Mouse (Mus musculus): Measurements from ENCODE around the gene Kras.

Kras gene

GRCm38 (mm10) chr6:145250185-145250791 is at the start of gene Kras:
TSS of gene Kras (minus strand) at chr6:145250239.
- peak; percentile 96 for DNase-seq (ENCODE audit: low spot score)

DNA sequence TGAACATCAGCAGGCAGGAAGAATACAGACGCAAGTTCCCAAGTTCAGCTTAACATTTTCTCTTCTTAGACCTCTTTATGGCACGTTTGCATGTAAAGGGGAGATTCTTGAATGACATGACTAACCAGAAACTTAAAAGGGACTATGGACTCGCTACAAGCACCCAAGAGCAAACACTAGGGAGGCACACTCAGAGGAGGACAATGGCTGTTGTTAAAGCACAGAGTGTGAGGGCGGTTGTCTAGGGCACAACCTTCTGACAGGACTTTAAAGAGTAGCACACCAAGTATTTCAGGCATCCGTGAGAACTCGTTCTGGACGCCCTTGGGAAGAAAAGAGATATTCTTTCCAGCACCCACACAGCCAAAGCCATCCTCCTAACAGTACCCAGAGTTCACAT is 47.6 kb upstream of the Kras start:
- DNase-seq (ENCODE audit: low spot score) = no peak

- DNase-seq (ENCODE audit: low spot score) = no peak
These were observed 46.9 kb upstream of the Kras start for GRCm38 (mm10) chr6:145296979-145297378.

DNA sequence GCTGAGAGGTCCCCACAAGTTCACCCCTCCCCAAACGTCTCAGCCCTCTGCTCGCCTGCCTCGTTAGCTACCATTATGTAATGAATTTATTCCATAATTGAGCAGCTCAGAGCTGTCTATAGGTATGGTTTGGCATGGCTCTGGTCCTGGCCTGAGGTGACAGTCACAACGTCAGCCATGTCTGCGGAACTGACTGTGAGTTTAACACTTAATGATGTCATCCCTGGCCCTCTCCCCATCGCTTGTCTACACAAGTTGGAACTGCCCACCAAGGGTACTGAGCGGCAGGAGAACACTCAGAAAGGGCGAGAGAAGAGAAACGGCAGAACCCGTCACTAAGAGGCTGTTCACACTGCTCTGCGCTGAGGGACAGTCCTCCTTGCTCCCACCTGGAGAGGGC is 45.1 kb upstream of the Kras start:
- DNase-seq (ENCODE audit: low spot score) = no peak

GRCm38 (mm10) chr6:145293156-145293555 is 43.1 kb upstream of the Kras start:
- no peak for DNase-seq (ENCODE audit: low spot score)

GRCm38 (mm10) chr6:145291383-145292289 is 41.6 kb upstream of the Kras start:
- no peak for DNase-seq (ENCODE audit: low spot score)

- DNase-seq (ENCODE audit: low spot score) = no peak
These were observed 35.6 kb upstream of the Kras start for GRCm38 (mm10) chr6:145285656-145286055.

- DNase-seq (ENCODE audit: low spot score) = no peak
These were observed 34.2 kb upstream of the Kras start for GRCm38 (mm10) chr6:145284286-145284685.

- DNase-seq (ENCODE audit: low spot score) = no peak
These were observed 27.2 kb upstream of the Kras start for GRCm38 (mm10) chr6:145277138-145277763.

GRCm38 (mm10) chr6:145276265-145276780 is 26.3 kb upstream of the Kras start:
- DNase-seq (ENCODE audit: low spot score) = peak; percentile 56

DNA sequence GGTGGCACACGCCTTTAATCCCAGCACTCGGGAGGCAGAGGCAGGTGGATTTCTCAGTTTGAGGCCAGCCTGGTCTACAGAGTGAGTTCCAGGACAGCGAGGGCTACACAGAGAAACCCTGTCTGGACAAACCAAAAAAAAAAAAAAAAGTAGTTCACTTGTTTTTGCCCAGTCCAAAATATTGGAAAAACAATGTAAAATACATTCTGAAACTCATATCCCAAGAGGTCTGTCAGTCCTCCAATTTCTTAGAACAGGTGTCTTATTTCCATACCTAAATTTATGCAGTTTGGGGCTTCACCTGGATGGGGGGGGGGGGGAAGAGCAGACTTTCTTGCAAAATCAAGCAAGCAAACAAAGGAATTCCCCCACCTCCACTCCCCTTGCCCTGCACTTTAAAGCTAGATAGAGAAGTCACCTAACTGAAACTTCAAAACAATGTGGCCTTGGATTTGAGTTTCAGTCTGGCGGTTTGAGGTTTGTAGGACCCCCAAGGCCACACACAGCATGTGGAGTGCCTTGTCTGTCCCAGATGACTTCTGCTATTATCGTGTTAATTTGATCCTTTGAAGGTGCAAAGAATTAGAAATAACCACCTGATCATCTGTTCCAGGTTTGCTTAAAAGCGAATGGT is 25.7 kb upstream of the Kras start:
- DNase-seq (ENCODE audit: low spot score) = no peak

DNA sequence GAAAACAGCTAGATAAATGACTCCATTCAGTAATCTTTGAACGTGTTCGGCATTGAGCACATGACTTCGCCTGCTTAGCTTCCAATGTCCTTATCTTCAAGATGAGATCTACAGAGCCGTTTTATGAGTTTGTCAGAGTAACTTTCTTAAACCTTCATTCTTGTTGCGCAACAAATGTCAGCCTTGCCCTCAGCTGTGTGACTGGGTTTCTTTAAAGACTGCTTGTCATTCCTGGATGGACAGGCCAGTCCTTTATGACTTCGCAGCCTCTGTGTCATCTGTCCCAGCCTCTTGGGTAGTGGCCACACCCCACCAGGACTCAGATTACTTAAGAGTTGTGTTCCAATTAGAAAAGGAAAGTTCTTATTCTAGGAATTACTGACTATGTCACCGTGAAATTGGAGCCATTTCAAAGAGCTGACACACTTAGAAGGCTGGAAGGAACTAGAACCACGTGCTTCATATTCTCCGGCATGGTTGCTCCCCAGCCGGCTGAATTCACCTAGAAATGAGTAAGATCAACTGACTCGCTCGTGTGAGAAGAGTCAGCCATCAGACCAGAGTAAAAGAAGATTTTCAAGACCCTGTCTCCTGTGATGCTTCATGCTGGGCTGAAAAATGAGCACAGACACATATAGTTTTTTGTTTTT is 24.1 kb upstream of the Kras start:
- no peak for DNase-seq (ENCODE audit: low spot score)

GRCm38 (mm10) chr6:145272142-145272937 is 22.3 kb upstream of the Kras start:
- no peak for DNase-seq (ENCODE audit: low spot score)

GRCm38 (mm10) chr6:145269313-145269845 is 19.3 kb upstream of the Kras start:
- no peak for DNase-seq (ENCODE audit: low spot score)

DNA sequence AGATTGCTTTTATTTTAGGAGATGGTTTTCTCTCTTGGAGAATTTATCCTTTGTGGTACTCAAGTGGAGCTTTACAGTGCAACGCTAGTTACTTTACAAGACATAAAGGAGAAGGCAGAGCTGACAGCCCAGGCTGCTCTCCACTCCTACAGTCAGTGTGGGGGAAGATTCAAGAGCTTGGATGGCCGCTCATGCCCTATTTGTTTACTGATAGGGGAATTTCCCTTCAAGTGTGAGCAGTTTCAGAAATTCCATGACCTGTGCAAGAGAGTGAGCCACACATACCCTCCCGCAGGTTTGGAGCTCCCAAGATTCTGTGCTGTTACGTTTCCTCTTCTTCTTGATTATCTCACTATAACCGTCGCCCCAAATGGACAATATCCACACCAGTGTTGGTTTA is 17.7 kb upstream of the Kras start:
- no peak for DNase-seq (ENCODE audit: low spot score)

GRCm38 (mm10) chr6:145262314-145262713 is 12.3 kb upstream of the Kras start:
- no peak for DNase-seq (ENCODE audit: low spot score)

DNA sequence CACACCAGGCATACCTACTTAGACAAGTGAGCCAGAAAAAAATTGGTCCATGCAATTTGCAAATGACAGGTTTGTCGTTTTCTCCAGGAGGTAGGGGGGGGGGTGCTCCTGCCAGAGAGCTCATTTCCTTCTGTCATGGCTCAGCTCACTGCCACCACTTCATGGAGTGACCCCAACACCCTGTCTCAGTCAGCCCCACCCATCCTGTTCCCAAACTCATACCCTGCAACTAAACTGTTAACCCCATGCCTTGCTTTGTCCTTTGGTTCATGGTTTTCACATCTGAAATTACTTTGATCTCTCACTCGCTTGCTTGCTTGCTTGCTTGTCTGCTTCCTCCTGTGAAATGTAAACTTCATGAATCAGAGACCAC is 6.6 kb upstream of the Kras start:
- no peak for DNase-seq (ENCODE audit: low spot score)

DNA sequence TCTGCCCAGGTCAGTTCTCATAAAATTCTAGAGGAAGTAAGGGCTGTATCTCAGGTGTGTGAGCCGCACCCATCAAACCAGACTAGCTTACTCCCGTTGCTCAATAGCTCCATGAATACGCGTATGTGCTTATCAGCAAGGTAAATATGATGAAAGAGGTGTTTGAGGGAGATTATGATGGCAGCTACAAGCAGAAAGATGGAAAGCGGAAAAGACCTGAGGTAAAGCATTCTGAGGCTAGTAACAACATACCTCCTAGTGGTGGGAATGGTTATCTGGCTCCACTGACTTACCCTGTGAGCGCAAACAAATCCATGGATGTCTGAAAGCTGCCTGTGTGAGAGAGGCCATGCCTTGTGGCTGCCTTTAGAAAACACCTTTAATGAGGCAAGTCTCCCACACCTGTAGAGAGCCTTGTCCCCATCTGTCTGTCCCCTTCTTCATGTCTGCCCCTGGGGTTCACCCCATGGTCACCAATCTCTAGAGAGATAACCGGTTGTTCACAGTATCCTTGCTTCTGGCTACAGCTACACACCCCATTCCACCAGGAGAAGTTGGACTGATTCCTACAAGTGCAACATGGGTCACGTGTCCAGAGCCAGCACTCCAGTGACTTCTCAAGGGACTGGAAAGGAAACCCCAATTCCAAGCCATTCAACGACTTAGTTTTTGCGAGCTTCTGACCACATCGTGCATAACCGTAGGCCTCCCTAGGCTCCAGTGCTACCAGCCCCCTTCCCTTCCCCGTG is 6.1 kb upstream of the Kras start:
- DNase-seq (ENCODE audit: low spot score) = no peak

DNA sequence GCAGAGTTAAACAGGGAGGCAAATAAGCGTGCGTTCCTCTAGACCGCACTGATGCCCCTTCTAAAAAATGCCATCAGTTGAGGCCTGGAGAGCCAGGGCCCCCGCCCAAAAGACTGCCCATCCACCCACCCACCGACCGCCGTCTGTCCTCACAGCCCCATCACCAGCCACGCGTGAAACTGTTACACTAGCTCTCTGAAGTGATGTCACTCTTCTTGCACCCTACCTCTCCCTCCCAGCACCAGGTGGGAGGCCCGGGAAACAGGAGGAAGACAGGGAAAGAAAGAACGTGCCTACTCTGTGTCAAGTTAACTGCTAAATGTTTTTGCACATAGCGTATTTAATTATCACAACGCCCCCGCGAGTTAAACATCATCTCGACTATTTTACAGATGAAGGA is 781 bp upstream of the Kras start:
- DNase-seq (ENCODE audit: low spot score) = no peak

Measured in retina, embryonic 14.5 days (tissue).